Mouse (Mus musculus) neural tube, embryonic 11.5 days (tissue): ENCODE data around the gene Gm45261. TPM values are rescaled to one million over a fixed set of nuclear protein-coding genes. Genes with fewer than 3 reads are reported as not detected.

Experiments used
- ATAC-seq: fragments of 200-750 bp; cut with Nextera tagmentation; 2 replicates; pipeline ENCODE4 v1.8.0; 2017; ENCODE audit warnings: moderate number of reproducible peaks, mild to moderate bottlenecking, moderate TSS enrichment, moderate library complexity; ENCODE audit not compliant: insufficient read depth, low FRiP score, low TSS enrichment
- DNase-seq: peaks from one replicate; pipeline ENCODE4 v3.0.0-alpha.2; 2015; ENCODE audit warnings: low spot score
- H3K27ac ChIP-seq: fragments of 300-500 bp; sonication (generic); 2 replicates; pipeline ENCODE4 v1.5.1; 2014; ENCODE audit warnings: low read depth, mild to moderate bottlenecking, low read length
- H3K27me3 ChIP-seq: fragments of 300-500 bp; sonication (generic); 2 replicates; pipeline ENCODE4 v1.6.1; 2014; ENCODE audit warnings: mild to moderate bottlenecking, low read length, mixed read lengths; ENCODE audit not compliant: control insufficient read depth, insufficient read depth
- H3K36me3 ChIP-seq: fragments of 300-500 bp; sonication (generic); 2 replicates; pipeline ENCODE4 v1.6.1; 2014; ENCODE audit warnings: mild to moderate bottlenecking, low read length, moderate library complexity, mixed read lengths; ENCODE audit not compliant: control insufficient read depth, insufficient read depth
- H3K4me1 ChIP-seq: fragments of 300-500 bp; sonication (generic); 2 replicates; pipeline ENCODE4 v1.6.1; 2014; ENCODE audit warnings: low read length, mixed read lengths; ENCODE audit not compliant: control insufficient read depth, insufficient read depth
- H3K4me2 ChIP-seq: fragments of 300-500 bp; sonication (generic); 2 replicates; pipeline ENCODE4 v1.6.1; 2014; ENCODE audit warnings: low read depth, mild to moderate bottlenecking, moderate library complexity
- H3K4me3 ChIP-seq: fragments of 300-500 bp; sonication (generic); 2 replicates; pipeline ENCODE4 v1.5.1; 2014; ENCODE audit warnings: low read depth, low read length
- H3K9ac ChIP-seq: fragments of 300-500 bp; sonication (generic); 2 replicates; pipeline ENCODE4 v1.6.1; 2014; ENCODE audit warnings: mild to moderate bottlenecking, low read length
- H3K9me3 ChIP-seq: fragments of 300-500 bp; sonication (generic); 2 replicates; pipeline ENCODE4 v1.6.1; 2016; ENCODE audit warnings: low read length; ENCODE audit not compliant: control insufficient read depth
- WGBS: fragments of 180-500 bp; shearing (Covaris S2); extraction: QIAGEN DNeasy Blood & Tissue Kit; methylation state at CpG from one replicate; pipeline ENCODE4 v1.1.7; 2014; 5-methylcytosine and 5-hydroxymethylcytosine counted together
- polyA plus RNA-seq: library from polyadenylated mRNA; unstranded; fragments of >200 nt; fragmentation: Nextera tagmentation; extraction: Ambion mirVana; gene quantifications from 2 replicates; pipeline ENCODE4 v1.2.1, GENCODE M21; 2014

The Gm45261 gene
- polyA plus RNA-seq, 1 experiment from 2014 or later, result not detected

GRCm38 (mm10) chr1:80459923-80460322 is 1.3 kb downstream of the Gm45261 start:
- ATAC-seq, result no peak
- WGBS, result 87% methylated on average over 1 of the region's 1 CpGs
- no peak overlapping the region for H3K4me3 ChIP-seq

GRCm38 (mm10) chr1:80459477-80459876 is 1.8 kb downstream of the Gm45261 start:
- no peaks in the 10 kb centered on the region for H3K9me3 ChIP-seq
- no peak overlapping the region for H3K4me3 ChIP-seq
- no peak overlapping the region for H3K4me2 ChIP-seq
- no peaks in the 10 kb centered on the region for H3K4me1 ChIP-seq
- ATAC-seq (no peak), DNase-seq (no peak)
- no peak overlapping the region for H3K9ac ChIP-seq
- H3K36me3 ChIP-seq, result no peaks in the 10 kb centered on the region
- no peak overlapping the region for H3K27ac ChIP-seq
- H3K27me3 ChIP-seq, result no peaks in the 10 kb centered on the region

More at GRCm38 (mm10) chr1:80459923-80460322, 1.3 kb downstream of the Gm45261 start:
- Histone ChIP-seq H3K27me3 (no peaks in the 10 kb centered on the region), H3K27ac (no peak overlapping the region), H3K9me3 (no peaks in the 10 kb centered on the region), H3K9ac (no peak overlapping the region), H3K36me3 (no peaks in the 10 kb centered on the region), H3K4me1 (no peaks in the 10 kb centered on the region), H3K4me2 (no peak overlapping the region)
- no peak for DNase-seq

- Histone ChIP-seq H3K4me3 (no peak overlapping the region), H3K27me3 (no peaks in the 10 kb centered on the region), H3K4me2 (no peak overlapping the region), H3K27ac (no peak overlapping the region), H3K4me1 (no peaks in the 10 kb centered on the region), H3K36me3 (no peaks in the 10 kb centered on the region), H3K9ac (no peak overlapping the region), H3K9me3 (no peaks in the 10 kb centered on the region)
- DNase-seq (no peak), ATAC-seq (no peak)
- WGBS, result 76% methylated on average over 2 of the region's 2 CpGs
Measured at GRCm38 (mm10) chr1:80453971-80454370, 7.3 kb downstream of the Gm45261 start.

- Histone ChIP-seq H3K36me3 (no peaks in the 10 kb centered on the region), H3K4me3 (no peak overlapping the region), H3K4me1 (no peaks in the 10 kb centered on the region), H3K27me3 (no peaks in the 10 kb centered on the region), H3K27ac (no peak overlapping the region), H3K4me2 (no peak overlapping the region), H3K9ac (no peak overlapping the region), H3K9me3 (no peaks in the 10 kb centered on the region)
- no peak for ATAC-seq
- no peak for DNase-seq
- 86% methylated on average over 1 of the region's 1 CpGs for WGBS
Measured at GRCm38 (mm10) chr1:80451914-80452549, 9.2 kb downstream of the Gm45261 start.

- Histone ChIP-seq H3K4me2 (no peak overlapping the region), H3K27ac (no peak overlapping the region), H3K9ac (no peak overlapping the region), H3K9me3 (no peaks in the 10 kb centered on the region), H3K36me3 (no peaks in the 10 kb centered on the region), H3K4me3 (no peak overlapping the region), H3K4me1 (no peaks in the 10 kb centered on the region), H3K27me3 (no peaks in the 10 kb centered on the region)
- ATAC-seq, result no peak
- DNase-seq, result no peak
- 87% methylated on average over 1 of the region's 1 CpGs for WGBS
Measured at GRCm38 (mm10) chr1:80447554-80447953, 13.7 kb downstream of the Gm45261 start.

- no peak overlapping the region for H3K9ac ChIP-seq
- H3K27ac ChIP-seq, result no peak overlapping the region
- no peak overlapping the region for H3K4me3 ChIP-seq
- no peaks in the 10 kb centered on the region for H3K36me3 ChIP-seq
- DNase-seq, result no peak
- H3K4me2 ChIP-seq, result no peak overlapping the region
- H3K9me3 ChIP-seq, result no peaks in the 10 kb centered on the region
- ATAC-seq, result no peak
- WGBS, result 75% methylated on average over 2 of the region's 2 CpGs
- no peaks in the 10 kb centered on the region for H3K27me3 ChIP-seq
- H3K4me1 ChIP-seq, result no peaks in the 10 kb centered on the region
Measured at GRCm38 (mm10) chr1:80440911-80441310, 20.3 kb downstream of the Gm45261 start.

GRCm38 (mm10) chr1:80438506-80438905 is 22.7 kb downstream of the Gm45261 start:
- H3K27me3 ChIP-seq, result no peaks in the 10 kb centered on the region
- H3K4me1 ChIP-seq, result no peaks in the 10 kb centered on the region
- H3K9me3 ChIP-seq, result no peaks in the 10 kb centered on the region
- no peak overlapping the region for H3K9ac ChIP-seq
- no peak for ATAC-seq
- no peak overlapping the region for H3K4me3 ChIP-seq
- no peak overlapping the region for H3K27ac ChIP-seq
- no peak for DNase-seq
- H3K4me2 ChIP-seq, result no peak overlapping the region
- 86% methylated on average over 2 of the region's 2 CpGs for WGBS
- no peaks in the 10 kb centered on the region for H3K36me3 ChIP-seq

- Histone ChIP-seq H3K4me3 (no peak overlapping the region), H3K9ac (no peak overlapping the region), H3K9me3 (no peaks in the 10 kb centered on the region), H3K4me2 (no peak overlapping the region), H3K4me1 (no peaks in the 10 kb centered on the region), H3K36me3 (no peaks in the 10 kb centered on the region), H3K27me3 (no peaks in the 10 kb centered on the region), H3K27ac (no peak overlapping the region)
- DNase-seq (no peak), ATAC-seq (no peak)
- 61% methylated on average over 1 of the region's 1 CpGs for WGBS
Measured at GRCm38 (mm10) chr1:80427946-80428345, 33.3 kb downstream of the Gm45261 start.

- ATAC-seq (no peak), DNase-seq (no peak)
- WGBS, result 78% methylated on average over 1 of the region's 1 CpGs
- H3K4me1 ChIP-seq, result no peaks in the 10 kb centered on the region
- no peaks in the 10 kb centered on the region for H3K36me3 ChIP-seq
- H3K27ac ChIP-seq, result no peak overlapping the region
- H3K4me2 ChIP-seq, result no peak overlapping the region
- no peak overlapping the region for H3K9ac ChIP-seq
- H3K4me3 ChIP-seq, result no peak overlapping the region
- no peaks in the 10 kb centered on the region for H3K27me3 ChIP-seq
- H3K9me3 ChIP-seq, result no peaks in the 10 kb centered on the region
Measured at GRCm38 (mm10) chr1:80427425-80427824, 33.8 kb downstream of the Gm45261 start.
